Mouse (Mus musculus): ENCODE measurements at regions not wholly inside any gene's neighbourhood (a gene's known extent, or its start where the extent isn't known, plus 50 kb on each side); places are given as distances from the start of the nearest gene placed in this dataset.

DNA sequence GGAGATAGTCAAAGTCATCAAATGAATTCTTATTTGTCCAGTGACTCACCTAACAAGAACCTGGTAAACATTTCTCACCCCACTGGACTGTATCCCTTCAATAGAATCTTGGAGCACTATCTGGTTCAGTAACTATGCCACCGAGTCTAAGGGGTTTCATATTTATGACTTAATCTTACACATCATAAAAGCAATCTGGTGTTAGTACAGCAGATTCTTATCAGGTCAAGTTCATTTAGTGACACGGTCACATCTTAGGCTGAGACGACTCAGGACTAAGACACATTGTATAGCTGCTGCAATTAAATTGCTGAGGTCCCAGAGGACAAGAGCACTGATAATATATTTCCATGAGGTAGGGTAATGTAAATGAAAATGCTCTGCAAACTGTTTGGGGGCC lies 57.4 kb upstream of the Tmem26 start:
- Histone ChIP-seq H3K27me3 (ENCODE audit: control insufficient read depth, insufficient read depth, low read depth, low read length) (no peaks in the 10 kb centered on the region), H3K27ac (ENCODE audit: low read length) (no peak overlapping the region), H3K4me2 (ENCODE audit: low read length) (no peak overlapping the region), H3K9me3 (replicated peaks; ENCODE audit: control insufficient read depth, low read length, poor library complexity, severe bottlenecking) (no peaks in the 10 kb centered on the region), H3K4me1 (ENCODE audit: control insufficient read depth, insufficient read depth, low read length) (peaks cover 6% of the 10 kb centered on the region; the same call in 1 of the 2 replicates), H3K9ac (ENCODE audit: low read depth, low read length) (no peak overlapping the region), H3K4me3 (ENCODE audit: low read depth, low read length) (no peak overlapping the region), H3K36me3 (ENCODE audit: control insufficient read depth, insufficient read depth, low read length) (no peaks in the 10 kb centered on the region)
- WGBS, result 90% methylated on average over 3 of the region's 3 CpGs
- ATAC-seq, result no peak

DNA sequence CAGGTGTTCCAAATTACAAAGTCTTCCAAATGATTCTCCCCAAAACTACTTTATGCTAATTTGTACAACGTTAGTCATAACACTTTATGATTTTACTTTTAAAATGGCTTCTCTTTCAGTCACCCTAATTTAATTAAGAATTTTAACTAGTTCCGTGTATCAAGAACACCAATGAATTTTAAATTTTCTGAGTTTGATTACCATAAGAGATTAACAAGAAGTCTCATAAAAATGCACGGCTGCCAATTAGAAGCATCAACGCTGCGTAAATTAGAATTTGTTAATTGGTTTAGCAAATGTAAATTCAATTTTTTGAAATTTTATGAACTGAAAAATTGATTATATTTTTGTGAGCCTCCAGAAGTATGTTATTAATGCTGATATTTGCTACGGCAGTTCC lies 54.1 kb upstream of the Tmem26 start:
- 74% methylated on average over 6 of the region's 6 CpGs for WGBS
- H3K36me3 ChIP-seq (ENCODE audit: control insufficient read depth, insufficient read depth, low read length), result no peaks in the 10 kb centered on the region
- no peak overlapping the region for H3K4me2 ChIP-seq (ENCODE audit: low read length)
- no peaks in the 10 kb centered on the region for H3K9me3 ChIP-seq (replicated peaks; ENCODE audit: control insufficient read depth, low read length, poor library complexity, severe bottlenecking)
- H3K9ac ChIP-seq (ENCODE audit: low read depth, low read length), result no peak overlapping the region
- H3K27me3 ChIP-seq (ENCODE audit: control insufficient read depth, insufficient read depth, low read depth, low read length), result no peaks in the 10 kb centered on the region
- ATAC-seq, result no peak
- peaks cover 6% of the 10 kb centered on the region; the same call in 1 of the 2 replicates for H3K4me1 ChIP-seq (ENCODE audit: control insufficient read depth, insufficient read depth, low read length)
- H3K4me3 ChIP-seq (ENCODE audit: low read depth, low read length), result no peak overlapping the region
- no peak overlapping the region for H3K27ac ChIP-seq (ENCODE audit: low read length)

DNA sequence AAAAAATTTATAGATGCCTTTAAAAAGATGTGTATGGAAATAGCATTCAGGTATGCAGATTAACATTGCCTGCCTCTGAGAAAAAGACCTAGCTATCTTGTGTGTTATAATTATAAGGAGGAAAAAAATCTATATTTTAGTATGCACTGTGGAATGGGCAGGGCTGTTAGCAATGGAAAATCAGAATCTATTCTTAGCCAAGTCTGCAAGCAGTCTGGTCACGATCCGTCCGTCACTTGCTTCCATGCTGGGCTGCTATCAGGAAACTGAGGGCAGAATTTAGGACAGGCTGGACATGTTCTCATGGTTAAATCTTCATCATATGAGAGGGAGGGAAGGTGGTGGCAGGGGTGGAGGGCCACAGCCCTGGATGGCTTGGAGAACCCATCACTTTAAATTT lies 53.5 kb upstream of the Tmem26 start:
- Histone ChIP-seq H3K4me1 (ENCODE audit: control insufficient read depth, insufficient read depth, low read length) (peaks cover 6% of the 10 kb centered on the region; the same call in 1 of the 2 replicates), H3K4me3 (ENCODE audit: low read depth, low read length) (no peak overlapping the region), H3K9ac (ENCODE audit: low read depth, low read length) (no peak overlapping the region), H3K4me2 (ENCODE audit: low read length) (peak overlapping the region; percentile 34), H3K36me3 (ENCODE audit: control insufficient read depth, insufficient read depth, low read length) (no peaks in the 10 kb centered on the region), H3K27me3 (ENCODE audit: control insufficient read depth, insufficient read depth, low read depth, low read length) (no peaks in the 10 kb centered on the region), H3K27ac (ENCODE audit: low read length) (no peak overlapping the region), H3K9me3 (replicated peaks; ENCODE audit: control insufficient read depth, low read length, poor library complexity, severe bottlenecking) (no peaks in the 10 kb centered on the region)
- ATAC-seq, result no peak
- 48% methylated on average over 3 of the region's 3 CpGs for WGBS

DNA sequence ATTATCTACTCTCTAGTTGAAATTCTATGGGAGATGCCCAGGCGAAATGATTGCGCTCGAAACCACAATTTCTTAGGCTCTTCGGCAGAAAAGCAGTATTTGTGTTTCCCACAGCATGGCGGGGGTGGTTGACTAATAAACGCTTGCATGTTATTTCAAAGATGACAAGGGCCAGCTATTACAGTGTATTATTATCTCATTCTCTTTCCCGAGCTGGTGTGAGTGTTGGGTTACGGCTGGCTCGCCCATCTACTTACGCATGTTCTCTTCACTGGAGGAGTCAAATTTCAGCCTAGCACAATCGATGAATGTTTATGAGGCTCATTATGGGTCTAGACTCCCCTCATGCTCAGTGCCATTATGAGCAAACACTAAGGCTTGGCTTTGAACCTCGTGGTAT lies 51.2 kb upstream of the Tmem26 start:
- Histone ChIP-seq H3K4me3 (ENCODE audit: low read depth, low read length) (no peak overlapping the region), H3K9me3 (replicated peaks; ENCODE audit: control insufficient read depth, low read length, poor library complexity, severe bottlenecking) (no peaks in the 10 kb centered on the region), H3K36me3 (ENCODE audit: control insufficient read depth, insufficient read depth, low read length) (no peaks in the 10 kb centered on the region), H3K27ac (ENCODE audit: low read length) (no peak overlapping the region), H3K4me2 (ENCODE audit: low read length) (no peak overlapping the region), H3K4me1 (ENCODE audit: control insufficient read depth, insufficient read depth, low read length) (peaks cover 6% of the 10 kb centered on the region; the same call in 1 of the 2 replicates), H3K9ac (ENCODE audit: low read depth, low read length) (no peak overlapping the region), H3K27me3 (ENCODE audit: control insufficient read depth, insufficient read depth, low read depth, low read length) (no peaks in the 10 kb centered on the region)
- no peak for ATAC-seq
- 73% methylated on average over 12 of the region's 12 CpGs for WGBS

DNA sequence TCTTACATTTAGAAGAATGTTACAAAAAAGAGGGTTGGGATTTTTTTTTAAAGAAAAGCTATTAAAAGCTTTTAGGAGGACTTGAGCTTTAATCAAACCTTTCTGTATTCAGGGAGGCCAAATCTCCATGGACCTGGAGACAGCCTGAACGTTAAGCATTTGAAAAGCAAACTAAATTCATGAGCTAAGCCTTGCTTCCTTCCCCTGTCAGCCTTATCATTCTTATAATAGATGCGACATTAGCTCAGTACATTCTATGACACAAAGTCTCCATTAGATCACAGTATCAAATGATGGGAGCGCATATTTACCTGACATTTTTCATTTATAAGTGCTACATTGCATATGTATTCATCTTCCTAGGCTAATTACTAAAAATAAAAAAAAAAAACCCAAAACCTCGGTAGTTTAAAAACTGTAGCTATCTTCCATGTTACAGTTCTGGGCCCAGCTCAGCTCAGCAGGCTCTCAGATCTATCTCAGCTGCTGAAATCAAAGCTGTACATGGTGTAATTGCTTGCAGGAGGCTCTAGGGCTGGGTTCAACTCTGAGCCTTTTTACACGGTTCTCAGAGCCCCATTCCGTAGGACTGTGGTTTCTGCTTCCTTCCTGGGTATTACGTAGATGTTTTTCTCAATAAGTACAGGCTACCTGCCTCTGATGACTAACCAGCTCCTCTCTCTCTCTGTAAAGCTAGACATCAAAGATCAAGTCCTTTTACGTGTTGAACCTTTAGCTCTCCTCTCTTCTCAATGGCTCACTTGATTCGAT lies 50.2 kb upstream of the Tmem26 start:
- Histone ChIP-seq H3K9ac (ENCODE audit: low read depth, low read length) (no peak overlapping the region), H3K27ac (ENCODE audit: low read length) (peak overlapping the region; percentile 41; the same call in 1 of the 2 replicates), H3K36me3 (ENCODE audit: control insufficient read depth, insufficient read depth, low read length) (no peaks in the 10 kb centered on the region), H3K4me1 (ENCODE audit: control insufficient read depth, insufficient read depth, low read length) (peaks cover 6% of the 10 kb centered on the region; the same call in 1 of the 2 replicates), H3K4me3 (ENCODE audit: low read depth, low read length) (no peak overlapping the region), H3K4me2 (ENCODE audit: low read length) (no peak overlapping the region), H3K9me3 (replicated peaks; ENCODE audit: control insufficient read depth, low read length, poor library complexity, severe bottlenecking) (no peaks in the 10 kb centered on the region), H3K27me3 (ENCODE audit: control insufficient read depth, insufficient read depth, low read depth, low read length) (no peaks in the 10 kb centered on the region)
- 60% methylated on average over 9 of the region's 9 CpGs for WGBS
- no peak for ATAC-seq

All from midbrain, embryonic 16.5 days (tissue).